Mouse (Mus musculus): ENCODE results near the gene Ten1. TPM values are rescaled to one million over a fixed set of nuclear protein-coding genes. Genes with fewer than 3 reads are reported as not detected.

Ten1 gene
- polyA plus RNA-seq (2021; fragmentation: Nextera tagmentation): 100.0 and 109 TPM in 2 replicates
- long read RNA-seq, experiment 1, transcript Ten1-201 (4 exons, 902 nt): major isoform, 22 of 27 reads
- long read RNA-seq, experiment 1, partial matches to known transcripts: 1 of 27 reads
- long read RNA-seq, experiment 1, other reads (novel, unspliced or antisense): 4 of 27 reads
- long read RNA-seq, experiment 2, transcript Ten1-201 (4 exons, 902 nt): major isoform, 73 of 82 reads
- long read RNA-seq, experiment 2, partial matches to known transcripts: 2 of 82 reads
- long read RNA-seq, experiment 2, other reads (novel, unspliced or antisense): 5 of 82 reads

GRCm38 (mm10) chr11:116198639-116199531, at the start of gene Ten1, which contains the start of gene Acox1:
TSS of gene Ten1 (plus strand) at chr11:116198855.
TSS of gene Acox1 (minus strand) at chr11:116199045.

DNA sequence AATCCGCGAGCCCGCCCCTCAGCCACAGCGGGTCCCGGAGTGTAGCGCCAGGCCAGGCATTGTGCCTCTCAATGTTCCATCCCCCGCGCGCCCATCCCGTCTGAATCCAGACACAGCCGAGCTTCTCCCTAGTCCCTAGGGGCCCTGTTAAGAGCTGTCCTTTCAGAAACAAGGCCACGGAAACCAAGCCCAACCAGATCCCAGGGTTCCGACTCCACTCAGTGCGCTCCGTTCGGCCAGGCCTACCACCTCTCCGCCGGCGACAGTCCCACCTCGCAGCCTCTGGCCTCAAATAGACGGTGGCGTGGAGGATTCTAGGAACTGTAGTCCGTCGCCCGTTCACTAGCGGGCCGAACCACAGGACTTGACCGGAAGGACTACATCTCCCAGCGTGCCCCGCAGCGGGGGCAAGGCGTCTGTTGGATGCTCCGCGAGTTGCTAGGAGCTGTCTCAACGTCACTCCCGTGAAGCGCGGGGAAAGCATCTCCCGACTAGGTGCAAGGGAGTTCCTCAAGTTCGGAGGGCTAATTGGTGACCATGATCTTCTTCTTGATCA, 30.7 kb upstream of the Ten1 start, which contains the start of gene Fbf1:
Fbf1 (minus strand) TSS at position 283 of the 556 bp plus-strand sequence.

DNA sequence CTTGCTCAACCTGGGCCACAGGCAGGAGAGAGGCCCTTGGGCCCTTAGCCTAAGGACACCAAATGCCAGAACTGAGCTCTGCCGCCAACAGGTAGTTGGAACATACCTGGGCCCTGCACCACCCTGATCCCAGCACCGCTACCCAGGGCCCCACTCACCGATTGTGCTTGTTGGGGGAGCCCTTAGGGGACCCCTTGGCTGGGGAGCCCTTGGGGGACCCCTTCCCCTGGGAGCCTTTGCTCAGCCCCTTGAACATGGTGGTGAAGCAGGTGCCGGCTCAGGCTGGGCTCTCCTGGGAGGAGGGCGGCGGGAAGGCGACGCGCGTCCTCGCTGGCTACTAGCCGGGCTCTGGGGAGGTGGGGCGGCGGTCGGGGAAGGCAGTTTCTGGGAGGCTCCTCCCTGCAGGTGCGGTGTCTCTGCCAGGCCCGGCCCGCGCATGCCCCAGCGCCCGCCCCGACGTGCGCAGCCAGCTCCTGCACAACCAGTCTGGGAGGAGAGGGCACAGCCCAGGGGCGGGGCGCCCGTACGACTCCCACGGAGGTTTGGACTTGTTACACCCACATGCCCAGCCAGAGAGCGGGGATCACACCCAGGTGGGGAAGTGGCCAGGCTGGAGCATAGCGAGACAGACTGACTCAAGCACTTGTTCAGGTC, 39.2 kb downstream of the Ten1 start, which contains the start of gene Evpl:
Evpl (minus strand) TSS at position 336 of the 654 bp plus-strand sequence.

Other genes starting within 250 kb of the Ten1 start
- gene Itgb4, start 224.1 kb upstream of the Ten1 start, polyA plus RNA-seq (2021; fragmentation: Nextera tagmentation): 3.5 and 3.7 TPM in 2 replicates
- 19.0 and 23.7 TPM in 2 replicates for gene Galk1, start 186.1 kb upstream of the Ten1 start, polyA plus RNA-seq (2021; fragmentation: Nextera tagmentation)
- 208 and 343 TPM in 2 replicates for gene H3f3b, start 170.9 kb upstream of the Ten1 start, polyA plus RNA-seq (2021; fragmentation: Nextera tagmentation)
- gene Unk, start 168.5 kb upstream of the Ten1 start, polyA plus RNA-seq (2021; fragmentation: Nextera tagmentation): 5.8 and 7.4 TPM in 2 replicates
- gene Unc13d, start 120.9 kb upstream of the Ten1 start, polyA plus RNA-seq (2021; fragmentation: Nextera tagmentation): 1.0 and 1.3 TPM in 2 replicates
- 252 and 516 TPM in 2 replicates for gene Wbp2, start 111.9 kb upstream of the Ten1 start, polyA plus RNA-seq (2021; fragmentation: Nextera tagmentation)
- 2.7 and 4.7 TPM in 2 replicates for gene Trim47, start 71.6 kb upstream of the Ten1 start, polyA plus RNA-seq (2021; fragmentation: Nextera tagmentation)
- gene Trim65, start 67.7 kb upstream of the Ten1 start, polyA plus RNA-seq (2021; fragmentation: Nextera tagmentation): 2.0 and 2.8 TPM in 2 replicates
- gene Mrpl38, start 60.0 kb upstream of the Ten1 start, polyA plus RNA-seq (2021; fragmentation: Nextera tagmentation): 62.0 and 78.9 TPM in 2 replicates
- 25.2 and 27.1 TPM in 2 replicates for gene Fbf1, start 30.7 kb upstream of the Ten1 start, polyA plus RNA-seq (2021; fragmentation: Nextera tagmentation)
- gene Acox1, start 190 bp downstream of the Ten1 start, polyA plus RNA-seq (2021; fragmentation: Nextera tagmentation): 65.0 and 76.9 TPM in 2 replicates
- gene Evpl, start 39.2 kb downstream of the Ten1 start, polyA plus RNA-seq (2021; fragmentation: Nextera tagmentation): 0.53 and 0.79 TPM in 2 replicates
- gene Srp68, start 75.4 kb downstream of the Ten1 start, polyA plus RNA-seq (2021; fragmentation: Nextera tagmentation): 25.9 and 34.4 TPM in 2 replicates
- gene Galr2, start 82.1 kb downstream of the Ten1 start, polyA plus RNA-seq (2021; fragmentation: Nextera tagmentation): not detected in 2 replicates
- gene Exoc7, start 108.4 kb downstream of the Ten1 start, polyA plus RNA-seq (2021; fragmentation: Nextera tagmentation): 44.9 and 81.5 TPM in 2 replicates
- gene Foxj1, start 136.5 kb downstream of the Ten1 start, polyA plus RNA-seq (2021; fragmentation: Nextera tagmentation): 1.0 and 3.7 TPM in 2 replicates
- gene Rnf157, start 214.2 kb downstream of the Ten1 start, polyA plus RNA-seq (2021; fragmentation: Nextera tagmentation): 36.6 and 49.2 TPM in 2 replicates
- 4.5 and 15.9 TPM in 2 replicates for gene Ubald2, start 235.2 kb downstream of the Ten1 start, polyA plus RNA-seq (2021; fragmentation: Nextera tagmentation)

Measured in left cerebral cortex, adult 6 months (tissue).